20 mouse cellular contexts compared by ENCODE assay signal in genomic region chr2:120146543-120146942, GRCm38 (mm10).
"Had no signal": no experiment of that assay in that cellular context is flagged by ENCODE, and none has a peak within 500 bp of the region (broad histone marks: within the 10 kb centered on the region; RNA-seq: fewer than 3 reads in every experiment).

No protein-coding gene starts in this region.

- H3K36me3 ChIP-seq: limb, embryonic 12.5 days; liver, embryonic 15.5 days; lung, embryonic 15.5 days; midbrain, embryonic 10.5 days; neural tube, embryonic 13.5 days had no signal

- ATAC-seq: liver, embryonic 12.5 days had no signal

- H3K4me1 ChIP-seq: limb, embryonic 12.5 days; lung, embryonic 15.5 days; midbrain, embryonic 10.5 days; neural tube, embryonic 13.5 days had no signal

- H3K9me3 ChIP-seq: limb, embryonic 12.5 days; liver, embryonic 12.5 days; liver, embryonic 15.5 days; lung, embryonic 15.5 days; megakaryocyte, embryonic 14.5 days; midbrain, embryonic 10.5 days; neural tube, embryonic 13.5 days had no signal

- H3K4me3 ChIP-seq: layer of hippocampus, adult 2 months; left cerebral cortex, adult 2 months; limb, embryonic 12.5 days; liver, embryonic 12.5 days; liver, embryonic 15.5 days; lung, embryonic 15.5 days; megakaryocyte, embryonic 14.5 days; midbrain, embryonic 10.5 days; neural tube, embryonic 13.5 days had no signal

- H3K27ac ChIP-seq: kidney, postnatal 0 days; layer of hippocampus, adult 2 months; left cerebral cortex, adult 2 months; limb, embryonic 12.5 days; liver, embryonic 12.5 days; liver, embryonic 15.5 days; lung, embryonic 15.5 days; midbrain, embryonic 10.5 days; neural tube, embryonic 13.5 days had no signal

- DNase-seq: kidney, postnatal 25 days; layer of hippocampus, adult 9-11 months; layer of hippocampus, postnatal 36 days; liver; lung, adult 18-20 months; lung, postnatal 10 days; lung, postnatal 36 days; midbrain, embryonic 14.5 days; thymus, adult 18-20 months; thymus, postnatal 36 days had no signal

- H3K27me3 ChIP-seq: limb, embryonic 12.5 days; liver, embryonic 12.5 days; liver, embryonic 15.5 days; lung, embryonic 15.5 days; megakaryocyte, embryonic 14.5 days; neural tube, embryonic 13.5 days had no signal

- H3K9ac ChIP-seq: limb, embryonic 12.5 days; liver, embryonic 12.5 days; liver, embryonic 15.5 days; lung, embryonic 15.5 days; neural tube, embryonic 13.5 days had no signal

- H3K4me2 ChIP-seq: limb, embryonic 12.5 days; liver, embryonic 12.5 days; liver, embryonic 15.5 days; lung, embryonic 15.5 days; neural tube, embryonic 13.5 days had no signal
